Mouse (Mus musculus) T-helper 2 cell (primary cell): ENCODE results near the gene Amigo1.

ENCODE experiments used
- in situ Hi-C: fragments of 300-600 bp; cut with MboI, MseI; formaldehyde crosslinking; loops from one replicate; pipeline ENCODE4 v1.15.1; 2025; ENCODE audit warnings: high pct_unique_total_duplicates

Gene Amigo1

GRCm38 (mm10) chr3:108186098-108187047 is at the start of gene Amigo1:
TSS of gene Amigo1 (plus strand) at chr3:108186335.
- in situ Hi-C loops, result no loop called here

- in situ Hi-C loops, result no loop called here
Measured at GRCm38 (mm10) chr3:108139113-108139512, 47.0 kb upstream of the Amigo1 start.

GRCm38 (mm10) chr3:108140786-108141185 is 45.3 kb upstream of the Amigo1 start:
- in situ Hi-C loops, result no loop called here

GRCm38 (mm10) chr3:108145534-108146445 is 40.3 kb upstream of the Amigo1 start, which contains the start of gene Gnai3:
TSS of gene Gnai3 (minus strand) at chr3:108146146.
- in situ Hi-C loops, result no loop called here

- in situ Hi-C loops, result no loop called here
Measured at GRCm38 (mm10) chr3:108146671-108147070, 39.5 kb upstream of the Amigo1 start.

GRCm38 (mm10) chr3:108147386-108148235 is 38.5 kb upstream of the Amigo1 start:
- in situ Hi-C loops, result no loop called here

- in situ Hi-C loops, result loop anchor here (5.0 to 25.0 kb wide), 3 partner anchors 70 to 235 kb away; partner anchors contain the start of genes Gstm7 and Psrc1
Measured at GRCm38 (mm10) chr3:108152290-108152689, 33.8 kb upstream of the Amigo1 start.

- in situ Hi-C loops, result loop anchor here (5.0 to 25.0 kb wide), 3 partner anchors 72 to 233 kb away; partner anchors contain the start of genes Gstm7 and Psrc1
Measured at GRCm38 (mm10) chr3:108154656-108155055, 31.5 kb upstream of the Amigo1 start, which contains the start of gene Gpr61. TSS of gene Gpr61 (minus strand) at chr3:108154882.

GRCm38 (mm10) chr3:108158383-108159037 is 27.6 kb upstream of the Amigo1 start:
- in situ Hi-C loops, result loop anchor here (25.0 kb wide), 1 partner anchor 229 kb away; the partner anchor contains the start of gene Psrc1

GRCm38 (mm10) chr3:108164091-108164490 is 22.0 kb upstream of the Amigo1 start:
- in situ Hi-C loops, result loop anchor here (25.0 kb wide), 1 partner anchor 223 kb away; the partner anchor contains the start of gene Psrc1

GRCm38 (mm10) chr3:108164807-108165206 is 21.3 kb upstream of the Amigo1 start:
- in situ Hi-C loops, result loop anchor here (5.0 to 25.0 kb wide), 2 partner anchors 87 to 222 kb away; partner anchors contain the start of gene Psrc1

- in situ Hi-C loops, result loop anchor here (5.0 to 25.0 kb wide), 2 partner anchors 87 to 222 kb away; partner anchors contain the start of gene Psrc1
Measured at GRCm38 (mm10) chr3:108165532-108166315, 20.4 kb upstream of the Amigo1 start.

GRCm38 (mm10) chr3:108166486-108167211 is 19.5 kb upstream of the Amigo1 start:
- in situ Hi-C loops, result loop anchor here (5.0 to 25.0 kb wide), 2 partner anchors 86 to 221 kb away; partner anchors contain the start of gene Psrc1

- in situ Hi-C loops, result loop anchor here (5.0 to 25.0 kb wide), 2 partner anchors 85 to 220 kb away; partner anchors contain the start of gene Psrc1
Measured at GRCm38 (mm10) chr3:108167499-108167898, 18.6 kb upstream of the Amigo1 start.

GRCm38 (mm10) chr3:108169199-108169598 is 16.9 kb upstream of the Amigo1 start:
- in situ Hi-C loops, result loop anchor here (5.0 to 25.0 kb wide), 2 partner anchors 83 to 218 kb away; partner anchors contain the start of gene Psrc1

- in situ Hi-C loops, result loop anchor here (25.0 kb wide), 1 partner anchor 212 kb away; the partner anchor contains the start of gene Psrc1
Measured at GRCm38 (mm10) chr3:108174672-108175531, 11.2 kb upstream of the Amigo1 start.
